Mouse (Mus musculus): ENCODE data around the gene Ifi208.
"Not testable (repeated sequence)": the region's sequence is repeated elsewhere in the genome, so short reads cannot be mapped to it uniquely, and the experiment has no call there.

Ifi208 gene

DNA sequence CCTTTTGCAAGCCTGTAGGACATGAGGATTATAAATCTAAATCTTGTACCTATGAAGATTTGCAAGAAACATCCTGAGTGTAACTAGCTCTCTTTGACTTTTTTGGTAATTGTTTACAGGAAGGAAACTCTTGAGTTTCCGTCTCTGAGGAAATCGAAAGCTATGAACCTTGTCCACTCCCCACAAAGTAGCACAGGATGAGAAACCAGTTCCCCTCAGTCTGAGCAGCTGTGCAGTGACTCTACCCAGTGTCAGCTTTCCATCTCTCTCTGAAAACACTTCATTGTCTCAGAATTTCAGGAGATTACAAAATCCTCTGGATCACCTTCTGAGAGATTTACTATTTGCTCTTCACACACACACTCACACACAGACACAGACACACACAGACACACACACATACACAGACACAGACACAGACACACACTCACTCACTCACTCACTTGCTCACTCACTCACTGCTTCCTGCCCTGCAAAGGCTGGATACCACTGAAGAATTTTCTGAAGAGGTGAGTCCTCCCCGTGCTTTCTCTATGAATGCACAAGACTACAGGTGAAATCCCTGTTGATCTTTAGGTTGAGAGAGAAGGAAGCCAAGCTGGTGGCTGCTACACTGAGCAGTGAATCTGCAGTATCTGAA lies at the start of gene Ifi208:
Gene Ifi208 (plus strand): TSS at position 218 of the 640 bp plus-strand sequence.
- not testable (repeated sequence) for DNase-seq

GRCm38 (mm10) chr1:173624052-173624451 lies 49.4 kb upstream of the Ifi208 start:
- no peak for DNase-seq

DNA sequence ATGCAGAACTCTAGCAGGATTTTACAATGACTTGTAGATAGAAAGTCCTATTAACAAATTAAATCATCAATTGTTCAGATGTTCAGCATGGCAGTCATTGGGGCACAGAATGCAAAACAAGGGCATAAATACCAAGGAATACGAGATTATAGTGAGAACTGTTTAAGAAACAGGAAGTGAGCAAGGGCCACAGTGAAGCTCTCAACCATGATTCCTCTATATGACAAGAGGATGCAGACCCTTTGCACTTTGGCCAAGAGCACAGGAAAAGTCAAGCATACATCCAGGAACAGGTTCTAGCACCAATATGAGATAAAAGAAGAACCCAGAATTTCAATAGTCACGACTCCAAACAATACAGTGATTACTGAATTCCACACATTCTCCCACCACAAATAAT lies 46.8 kb upstream of the Ifi208 start:
- DNase-seq, result no peak

DNA sequence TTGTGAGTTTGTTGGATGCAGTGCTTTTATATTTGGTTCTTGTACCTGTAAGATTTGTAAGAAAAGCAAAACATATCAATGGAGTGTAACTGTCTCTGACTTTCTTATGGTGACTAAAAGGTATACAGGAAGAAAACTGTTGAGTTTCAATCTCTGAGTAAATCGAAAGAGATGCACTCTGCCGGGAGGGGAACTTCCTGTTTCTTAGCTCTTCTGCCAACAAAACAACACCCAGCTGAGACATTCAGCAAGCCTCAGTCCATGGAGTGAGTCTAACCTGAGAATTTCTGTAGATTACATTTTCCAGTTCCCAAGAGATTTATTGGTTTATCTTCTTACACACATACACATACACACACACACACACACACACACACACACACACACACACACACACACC lies 42.9 kb upstream of the Ifi208 start, which contains the start of gene Ifi209:
Gene Ifi209 (plus strand): TSS at position 296 of the 400 bp plus-strand sequence.
- not testable (repeated sequence) for DNase-seq

DNA sequence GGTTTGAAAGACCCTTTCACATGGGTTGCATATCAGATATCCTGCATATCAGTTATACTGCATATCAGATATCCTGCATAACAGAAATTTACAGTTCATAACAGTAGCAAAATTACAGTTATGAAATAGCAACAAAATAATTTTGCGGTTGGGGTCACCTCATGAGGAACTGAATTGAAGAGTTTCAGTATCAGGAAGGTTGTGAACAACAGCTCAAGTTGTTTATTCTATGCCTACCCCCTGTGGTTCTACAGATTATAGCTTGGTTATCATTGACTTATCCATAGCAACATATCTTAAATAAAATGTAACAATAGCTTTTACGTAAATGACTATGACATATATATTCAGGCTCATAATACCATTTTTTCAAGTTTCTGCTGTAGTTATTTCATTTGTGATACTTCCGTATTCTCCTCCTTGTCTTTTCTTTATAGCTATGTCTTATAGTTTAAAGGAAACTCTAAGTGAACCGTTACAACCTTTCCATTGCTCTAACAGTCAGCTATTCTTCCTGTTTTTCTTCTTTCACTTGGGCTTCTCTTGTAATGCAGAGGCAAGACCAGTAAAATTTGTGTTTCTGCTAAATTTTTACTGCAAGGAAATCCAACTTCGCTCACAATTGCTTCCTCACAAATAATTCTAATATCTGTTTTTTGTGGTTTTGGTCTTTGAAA lies 39.4 kb upstream of the Ifi208 start:
- DNase-seq, result no peak

GRCm38 (mm10) chr1:173645393-173645792 lies 28.1 kb upstream of the Ifi208 start:
- DNase-seq, result no peak

DNA sequence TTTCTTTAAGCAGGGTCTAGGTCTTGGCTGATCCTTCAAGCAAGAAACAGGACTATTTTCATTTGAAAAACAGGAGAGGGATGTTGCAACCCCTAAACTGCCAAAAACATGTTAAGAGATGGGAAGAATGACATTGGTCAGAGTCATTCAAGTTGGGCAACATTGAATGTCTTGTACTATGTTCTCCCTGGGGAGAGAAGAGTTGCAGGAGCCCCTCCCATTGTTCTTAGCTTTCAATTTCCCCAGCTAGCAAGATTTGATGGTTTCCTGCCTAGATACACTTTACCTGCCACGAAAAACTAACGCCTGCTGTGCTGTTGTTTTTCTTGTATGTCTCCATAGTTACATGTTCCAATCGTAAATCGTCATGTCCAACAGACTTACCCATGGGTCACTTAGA lies 15.5 kb upstream of the Ifi208 start:
- DNase-seq, result no peak

- DNase-seq, result not testable (repeated sequence)
These were observed 5.1 kb downstream of the Ifi208 start for GRCm38 (mm10) chr1:173678605-173679004.

GRCm38 (mm10) chr1:173694270-173694669 lies 20.8 kb downstream of the Ifi208 start:
- DNase-seq, result no peak

GRCm38 (mm10) chr1:173733219-173733618 lies 59.7 kb downstream of the Ifi208 start:
- peak; percentile 39 for DNase-seq

DNA sequence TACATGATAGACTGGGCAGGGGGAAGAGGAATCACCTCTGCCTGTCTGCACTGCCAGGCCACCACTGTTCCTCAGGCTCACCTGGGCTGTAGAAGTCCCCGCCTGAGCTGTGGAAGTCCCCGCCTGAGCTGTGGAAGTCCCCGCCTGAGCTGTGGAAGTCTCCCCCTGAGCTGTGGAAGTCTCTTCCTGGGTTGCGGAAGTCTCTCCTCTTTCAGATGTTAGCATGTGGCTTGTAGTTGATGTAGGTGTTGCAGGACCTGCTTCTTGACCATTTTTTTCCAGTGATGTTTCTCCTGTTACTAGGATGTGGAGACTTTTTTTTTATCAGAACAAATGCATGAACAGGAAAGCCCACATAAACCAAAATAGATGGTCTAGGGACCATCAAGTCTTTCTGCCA lies 61.5 kb downstream of the Ifi208 start:
- not testable (repeated sequence) for DNase-seq

DNA sequence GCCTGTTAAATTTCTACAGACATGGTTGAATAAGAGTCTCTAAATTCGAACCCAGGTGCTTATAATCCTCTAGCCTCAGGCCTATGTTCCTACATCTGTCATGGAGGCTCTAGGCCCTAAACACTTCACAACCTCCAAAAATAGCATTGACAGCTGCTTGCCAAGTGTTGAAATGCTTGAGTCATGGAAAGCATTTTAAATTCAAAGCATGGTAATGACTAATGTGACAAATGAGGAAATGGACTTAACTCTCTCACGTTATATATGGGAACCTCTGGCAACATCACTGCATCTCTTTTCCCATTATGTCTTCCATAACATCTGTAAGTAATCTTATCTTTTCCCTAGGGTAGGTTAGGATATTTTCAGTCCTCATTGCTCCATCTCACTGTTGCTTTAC lies 63.5 kb downstream of the Ifi208 start:
- DNase-seq, result no peak

DNA sequence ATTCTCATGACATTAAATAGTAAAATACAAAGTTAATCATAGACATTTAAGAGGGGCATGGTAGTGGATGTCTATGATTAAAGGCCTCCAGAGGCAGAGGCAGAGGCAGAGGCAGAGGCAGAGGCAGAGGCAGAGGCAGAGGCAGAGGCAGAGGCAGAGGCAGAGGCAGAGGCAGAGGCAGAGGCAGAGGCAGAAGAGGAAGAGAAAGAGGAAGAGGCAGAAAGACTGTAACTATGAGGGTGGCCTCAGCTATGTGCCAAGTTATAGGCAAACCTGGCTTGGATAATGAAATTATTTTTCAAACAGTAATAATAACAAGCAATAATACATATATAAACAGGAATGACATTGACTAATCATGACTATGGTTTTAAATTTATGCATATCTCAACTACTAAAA lies 67.1 kb downstream of the Ifi208 start:
- DNase-seq, result no peak

DNA sequence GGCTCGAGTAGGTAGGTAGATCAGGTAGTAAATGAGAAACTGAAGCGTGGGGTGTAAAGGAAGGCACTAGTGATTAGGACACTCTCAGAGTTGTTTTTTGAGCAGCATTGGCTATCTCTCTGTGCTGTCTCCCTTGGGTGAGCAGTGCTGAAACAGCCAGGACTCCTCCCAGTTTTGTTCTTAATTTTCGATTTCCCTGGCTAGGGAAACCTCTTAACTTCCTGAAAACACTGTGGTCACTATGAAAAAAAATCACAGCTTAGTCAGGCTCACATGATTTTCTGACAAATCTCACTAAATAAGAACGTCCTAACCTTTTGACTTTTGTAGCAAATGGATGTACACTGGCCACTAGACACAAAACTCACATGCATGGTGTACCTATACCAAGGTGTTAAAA lies 68.2 kb downstream of the Ifi208 start, which contains the start of gene Ifi207:
Gene Ifi207 (minus strand): TSS at position 92 of the 400 bp plus-strand sequence.
- no peak for DNase-seq

- DNase-seq, result no peak
These were observed 68.8 kb downstream of the Ifi208 start for GRCm38 (mm10) chr1:173742262-173742661.

Data from embryo, embryonic 11 days (tissue).